Mouse (Mus musculus): ENCODE results near the gene Hhex. TPM values are rescaled to one million over a fixed set of nuclear protein-coding genes. Genes with fewer than 3 reads are reported as not detected.

Gene Hhex
- polyA plus RNA-seq, 1 experiment: 0.89 TPM

GRCm38 (mm10) chr19:37436514-37437288 lies 2.1 kb downstream of the Hhex start:
- TF ChIP-seq CTCF (IDR thresholded peaks at IDR 0.05; ENCODE audit: control insufficient read depth, insufficient read depth, insufficient replicate concordance, low read depth, low read length) (no peak), POLR2A (IDR thresholded peaks at IDR 0.05; ENCODE audit: control insufficient read depth, low read depth, low read length) (no peak)
- H3K4me1 ChIP-seq (ENCODE audit: control insufficient read depth, insufficient read depth, low read length): peaks cover 9% of the 10 kb centered on the region
- no peak overlapping the region for H3K27ac ChIP-seq (ENCODE audit: control insufficient read depth, insufficient read depth, low read depth, low read length)
- H3K4me3 ChIP-seq (ENCODE audit: control insufficient read depth, low read depth, low read length): no peak overlapping the region
- H3K27me3 ChIP-seq (ENCODE audit: control insufficient read depth, insufficient read depth, low read length): peaks cover 3% of the 10 kb centered on the region; the same call in 1 of the 2 replicates
- no peaks in the 10 kb centered on the region for H3K36me3 ChIP-seq (ENCODE audit: control insufficient read depth, insufficient read depth, low read length)

GRCm38 (mm10) chr19:37437289-37437606 lies 2.6 kb downstream of the Hhex start:
- Histone ChIP-seq H3K4me3 (ENCODE audit: control insufficient read depth, low read depth, low read length) (no peak overlapping the region), H3K27me3 (ENCODE audit: control insufficient read depth, insufficient read depth, low read length) (peaks cover 3% of the 10 kb centered on the region; the same call in 1 of the 2 replicates)
- TF ChIP-seq POLR2A (IDR thresholded peaks at IDR 0.05; ENCODE audit: control insufficient read depth, low read depth, low read length) (no peak), CTCF (IDR thresholded peaks at IDR 0.05; ENCODE audit: control insufficient read depth, insufficient read depth, insufficient replicate concordance, low read depth, low read length) (no peak)

GRCm38 (mm10) chr19:37440181-37440580 lies 5.6 kb downstream of the Hhex start:
- H3K4me1 ChIP-seq (ENCODE audit: control insufficient read depth, insufficient read depth, low read length): peaks cover 3% of the 10 kb centered on the region; the same call in 1 of the 2 replicates
- H3K27ac ChIP-seq (ENCODE audit: control insufficient read depth, insufficient read depth, low read depth, low read length): no peak overlapping the region
- no peak for TF ChIP-seq CTCF (IDR thresholded peaks at IDR 0.05; ENCODE audit: control insufficient read depth, insufficient read depth, insufficient replicate concordance, low read depth, low read length)
- TF ChIP-seq POLR2A (IDR thresholded peaks at IDR 0.05; ENCODE audit: control insufficient read depth, low read depth, low read length): no peak
- no peaks in the 10 kb centered on the region for H3K36me3 ChIP-seq (ENCODE audit: control insufficient read depth, insufficient read depth, low read length)
- no peak overlapping the region for H3K4me3 ChIP-seq (ENCODE audit: control insufficient read depth, low read depth, low read length)
- H3K27me3 ChIP-seq (ENCODE audit: control insufficient read depth, insufficient read depth, low read length): no peaks in the 10 kb centered on the region; the same call in 1 of the 2 replicates

More at GRCm38 (mm10) chr19:37437289-37437606, 2.6 kb downstream of the Hhex start:
- Histone ChIP-seq H3K27ac (ENCODE audit: control insufficient read depth, insufficient read depth, low read depth, low read length) (no peak overlapping the region), H3K4me1 (ENCODE audit: control insufficient read depth, insufficient read depth, low read length) (peaks cover 9% of the 10 kb centered on the region), H3K36me3 (ENCODE audit: control insufficient read depth, insufficient read depth, low read length) (no peaks in the 10 kb centered on the region)

DNA sequence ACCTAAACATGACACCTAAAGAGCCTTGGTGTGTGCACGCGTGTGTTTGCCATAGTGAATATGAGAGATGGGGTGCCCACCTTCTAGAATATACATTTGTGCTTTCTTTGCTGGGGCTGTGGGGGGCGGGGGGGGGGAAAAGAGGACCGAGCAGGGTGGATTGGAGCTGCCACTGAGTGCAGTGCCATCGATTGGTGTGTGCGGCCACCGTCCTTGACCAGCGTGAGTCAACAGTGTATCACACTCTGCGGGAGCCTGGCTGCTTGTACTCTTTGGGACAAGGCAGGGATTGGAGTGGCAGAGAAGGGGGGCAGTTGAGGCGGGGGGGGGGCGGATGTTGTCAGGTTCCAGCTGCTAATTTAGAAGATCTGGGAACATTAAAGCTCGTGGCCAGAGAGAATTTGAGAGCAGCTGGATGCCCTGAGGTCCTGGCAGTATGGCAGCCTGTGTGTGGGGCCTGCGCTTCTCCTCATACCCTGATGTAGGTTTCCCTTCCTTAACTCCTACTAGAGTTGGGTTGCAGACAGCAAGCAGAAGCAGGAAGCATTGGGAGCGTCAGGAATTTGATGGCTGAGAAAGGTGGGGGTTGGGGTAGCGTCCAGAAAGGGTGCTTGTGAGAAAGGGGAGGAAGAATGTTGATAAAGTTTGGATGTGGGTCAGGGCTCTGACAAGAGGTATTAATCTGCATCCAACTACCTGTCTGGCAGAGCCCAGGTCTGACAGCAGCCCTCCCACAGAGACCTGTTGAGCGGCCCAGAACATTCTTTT lies 6.3 kb downstream of the Hhex start:
- Histone ChIP-seq H3K27me3 (ENCODE audit: control insufficient read depth, insufficient read depth, low read length) (no peaks in the 10 kb centered on the region; the same call in 1 of the 2 replicates), H3K4me3 (ENCODE audit: control insufficient read depth, low read depth, low read length) (no peak overlapping the region), H3K27ac (ENCODE audit: control insufficient read depth, insufficient read depth, low read depth, low read length) (no peak overlapping the region), H3K4me1 (ENCODE audit: control insufficient read depth, insufficient read depth, low read length) (peaks cover 3% of the 10 kb centered on the region; the same call in 1 of the 2 replicates), H3K36me3 (ENCODE audit: control insufficient read depth, insufficient read depth, low read length) (no peaks in the 10 kb centered on the region)
- TF ChIP-seq CTCF (IDR thresholded peaks at IDR 0.05; ENCODE audit: control insufficient read depth, insufficient read depth, insufficient replicate concordance, low read depth, low read length) (no peak), POLR2A (IDR thresholded peaks at IDR 0.05; ENCODE audit: control insufficient read depth, low read depth, low read length) (no peak)

GRCm38 (mm10) chr19:37442524-37443286 lies 8.1 kb downstream of the Hhex start:
- TF ChIP-seq POLR2A (IDR thresholded peaks at IDR 0.05; ENCODE audit: control insufficient read depth, low read depth, low read length): no peak
- no peak for TF ChIP-seq CTCF (IDR thresholded peaks at IDR 0.05; ENCODE audit: control insufficient read depth, insufficient read depth, insufficient replicate concordance, low read depth, low read length)
- H3K36me3 ChIP-seq (ENCODE audit: control insufficient read depth, insufficient read depth, low read length): no peaks in the 10 kb centered on the region
- H3K27me3 ChIP-seq (ENCODE audit: control insufficient read depth, insufficient read depth, low read length): no peaks in the 10 kb centered on the region
- no peak overlapping the region for H3K27ac ChIP-seq (ENCODE audit: control insufficient read depth, insufficient read depth, low read depth, low read length)
- H3K4me3 ChIP-seq (ENCODE audit: control insufficient read depth, low read depth, low read length): no peak overlapping the region
- no peaks in the 10 kb centered on the region for H3K4me1 ChIP-seq (ENCODE audit: control insufficient read depth, insufficient read depth, low read length)

DNA sequence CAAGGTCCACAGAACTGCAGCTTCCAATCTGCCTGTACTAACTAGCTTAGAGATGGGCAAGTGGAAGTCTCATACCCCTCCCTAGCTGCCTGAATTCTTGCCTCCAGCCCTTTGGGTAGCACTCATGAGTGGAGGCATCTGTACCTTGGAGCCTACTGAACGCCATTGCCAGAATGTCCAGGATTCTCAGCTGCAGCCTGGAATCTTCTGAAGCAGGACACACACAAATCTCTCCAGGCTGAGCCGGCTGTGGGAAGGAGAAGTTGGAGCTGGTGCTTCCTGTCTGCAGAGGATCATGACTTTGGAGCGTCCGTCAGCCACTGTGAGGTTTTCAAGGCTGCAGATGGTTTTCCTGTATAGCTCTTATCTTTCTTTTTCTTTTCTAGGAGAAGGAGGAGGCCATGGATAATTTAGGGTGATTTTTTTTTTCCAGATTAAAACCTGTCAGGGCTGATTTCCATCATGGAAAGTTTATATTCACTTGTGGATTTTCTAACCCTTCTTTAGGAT lies 9.1 kb downstream of the Hhex start:
- Histone ChIP-seq H3K4me3 (ENCODE audit: control insufficient read depth, low read depth, low read length) (no peak overlapping the region), H3K27ac (ENCODE audit: control insufficient read depth, insufficient read depth, low read depth, low read length) (no peak overlapping the region), H3K4me1 (ENCODE audit: control insufficient read depth, insufficient read depth, low read length) (no peaks in the 10 kb centered on the region), H3K27me3 (ENCODE audit: control insufficient read depth, insufficient read depth, low read length) (no peaks in the 10 kb centered on the region), H3K36me3 (ENCODE audit: control insufficient read depth, insufficient read depth, low read length) (no peaks in the 10 kb centered on the region)
- TF ChIP-seq POLR2A (IDR thresholded peaks at IDR 0.05; ENCODE audit: control insufficient read depth, low read depth, low read length) (no peak), CTCF (IDR thresholded peaks at IDR 0.05; ENCODE audit: control insufficient read depth, insufficient read depth, insufficient replicate concordance, low read depth, low read length) (no peak)
